Mouse (Mus musculus) retina, postnatal 1 day (tissue): ENCODE measurements around the gene Fras1.

Experiments used
- DNase-seq: peaks from one replicate; pipeline ENCODE4 v3.0.0-alpha.2; 2012

The Fras1 gene

DNA sequence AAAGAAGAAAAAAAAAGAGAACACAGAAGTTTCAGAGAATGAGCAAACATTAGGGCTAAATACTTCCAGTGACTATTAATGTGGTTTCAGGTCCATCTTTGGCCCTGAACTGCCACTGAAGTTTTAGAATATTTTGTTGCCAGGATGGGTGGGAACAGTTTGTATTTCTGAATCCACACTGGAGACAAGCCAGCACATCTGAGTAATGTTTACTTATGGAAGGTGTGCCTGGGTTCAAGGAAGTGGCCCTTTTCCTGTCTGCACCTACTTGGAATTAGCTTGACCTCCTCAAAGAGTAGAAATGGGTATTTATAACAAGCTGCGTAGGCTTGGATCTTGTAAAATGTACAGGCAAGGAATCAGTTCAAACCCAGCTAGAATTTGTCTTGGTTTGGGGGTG is 422.0 kb downstream of the Fras1 start:
- DNase-seq: no peak

DNA sequence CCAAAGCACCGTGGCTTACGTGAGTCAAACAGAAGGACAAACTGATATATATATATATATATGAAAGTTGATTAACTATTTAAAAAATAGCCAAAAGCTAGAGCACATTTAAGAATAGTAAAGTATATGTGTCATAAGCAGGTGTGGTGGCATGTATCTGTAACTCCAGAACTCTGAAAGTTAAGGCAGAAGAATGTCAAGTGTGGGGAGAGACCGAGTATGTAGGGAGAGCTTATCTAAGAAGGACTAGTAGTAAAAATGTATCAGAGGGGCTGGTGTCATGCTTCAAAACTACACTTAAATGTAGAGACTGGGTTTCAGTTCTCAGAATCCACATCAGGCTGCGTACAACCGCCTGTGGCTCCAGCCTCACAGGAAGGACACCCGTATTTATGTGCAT is 423.7 kb downstream of the Fras1 start:
- no peak for DNase-seq

DNA sequence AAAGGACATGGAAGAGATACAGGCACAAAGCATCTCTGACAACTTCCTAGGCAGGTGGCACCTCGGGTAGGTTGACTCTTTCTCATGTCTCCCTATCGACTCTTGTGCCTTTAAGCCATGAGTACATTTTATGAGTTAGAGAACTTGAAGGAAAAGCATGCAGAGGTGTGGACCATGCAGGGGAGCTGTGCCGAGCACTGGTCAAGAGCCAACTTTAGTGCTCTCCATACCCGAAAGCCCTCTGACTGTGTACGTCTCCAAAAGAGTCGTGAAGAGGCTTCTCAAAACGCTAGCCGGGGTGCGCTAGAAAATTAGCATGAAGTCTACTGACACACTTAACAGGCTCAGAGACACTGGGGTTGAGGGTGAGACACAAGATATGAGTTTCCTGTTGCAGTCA is 425.4 kb downstream of the Fras1 start:
- no peak for DNase-seq

DNA sequence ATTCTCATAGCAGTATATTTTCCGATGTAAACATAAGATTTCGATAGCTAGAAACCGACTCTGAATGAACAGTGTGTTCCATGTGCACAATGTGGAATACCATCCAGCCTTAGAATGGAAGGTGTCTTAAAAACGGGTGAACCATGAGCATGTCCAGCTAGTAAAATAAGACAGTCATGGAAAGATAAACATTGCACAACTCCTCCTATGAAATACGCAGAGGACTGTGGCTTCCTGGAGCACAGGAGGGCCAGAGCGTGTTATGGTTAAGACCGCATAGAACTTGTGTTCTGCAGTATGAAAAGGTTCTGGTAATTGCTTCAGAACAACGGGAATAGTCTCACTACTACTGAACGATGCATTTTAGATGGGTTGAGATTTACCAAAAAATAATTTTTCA is 426.2 kb downstream of the Fras1 start:
- DNase-seq: no peak

DNA sequence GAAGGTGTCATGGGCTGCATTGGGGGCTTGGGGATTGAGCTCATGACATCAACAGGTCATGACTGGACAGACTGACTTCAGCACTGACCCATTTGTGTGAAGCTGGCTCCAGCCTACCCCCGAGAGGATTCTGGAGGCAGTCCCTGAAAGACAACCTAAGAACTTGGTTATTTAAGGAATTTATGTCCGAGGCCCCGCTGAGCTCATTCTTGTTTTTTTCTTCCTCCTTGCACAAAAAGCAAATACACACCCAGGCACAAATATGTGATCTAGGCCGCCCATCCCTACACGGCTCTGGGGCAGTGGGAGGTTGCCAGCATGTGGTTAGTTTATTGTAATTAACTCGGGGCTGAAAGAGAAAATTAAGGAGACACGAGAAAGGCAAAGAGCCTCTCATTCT is 428.4 kb downstream of the Fras1 start:
- no peak for DNase-seq

DNA sequence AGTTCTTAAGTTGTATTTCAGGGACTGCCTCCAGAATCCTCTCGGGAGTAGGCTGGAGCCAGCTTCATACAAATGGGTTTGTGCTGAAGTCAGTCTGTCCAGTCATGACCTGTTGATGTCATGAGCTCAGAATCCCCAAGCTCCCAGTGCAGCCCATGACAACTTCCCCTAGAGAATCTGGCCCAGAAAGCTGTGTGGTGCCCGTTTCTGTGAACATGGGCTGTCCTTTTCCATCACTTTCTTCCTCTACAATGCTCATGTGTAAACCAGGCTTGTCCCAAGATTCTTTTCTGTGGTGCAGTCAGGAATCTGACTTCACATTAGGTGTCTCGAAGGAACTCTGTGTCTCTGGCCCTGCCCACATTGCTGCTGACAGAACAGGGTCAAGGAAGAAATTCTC is 429.3 kb downstream of the Fras1 start:
- no peak for DNase-seq

DNA sequence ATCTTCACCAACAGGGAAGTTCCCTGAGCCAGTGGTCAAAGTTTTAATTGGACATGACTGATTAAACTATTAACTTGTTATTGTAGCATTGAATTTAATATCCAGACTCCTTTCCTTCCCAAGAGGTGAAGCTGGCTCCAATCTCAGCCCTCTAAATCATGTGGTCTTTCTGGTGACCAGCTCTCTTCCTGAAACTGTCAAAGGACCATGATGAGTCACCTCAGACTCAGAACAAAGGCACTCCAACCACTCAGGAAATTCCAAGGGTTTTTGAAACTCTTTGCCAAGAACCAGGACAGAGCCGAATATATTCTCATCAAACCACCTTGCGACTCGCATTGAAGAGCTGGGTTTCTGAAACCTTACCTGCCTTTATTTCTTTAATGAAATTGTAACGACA is 430.5 kb downstream of the Fras1 start:
- no peak for DNase-seq

DNA sequence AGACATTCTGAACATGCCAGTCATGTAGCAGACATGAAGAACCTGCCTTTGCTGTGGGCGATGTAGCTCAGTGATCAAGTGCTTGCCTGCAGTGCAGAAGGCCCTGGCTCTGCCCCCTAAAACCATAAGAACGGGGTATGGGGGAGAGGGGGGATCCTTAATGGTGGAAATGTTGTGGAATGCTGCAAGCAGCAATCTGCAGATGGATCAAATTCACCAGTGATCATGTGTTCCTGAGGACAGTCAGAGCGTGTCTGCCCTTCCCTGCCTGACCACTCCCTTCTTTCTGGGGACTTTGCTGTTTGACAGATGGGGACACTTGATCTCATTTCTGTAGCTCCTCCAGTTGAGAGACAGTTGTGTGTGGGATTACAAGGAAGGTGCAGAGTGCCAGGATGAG is 431.1 kb downstream of the Fras1 start:
- no peak for DNase-seq

DNA sequence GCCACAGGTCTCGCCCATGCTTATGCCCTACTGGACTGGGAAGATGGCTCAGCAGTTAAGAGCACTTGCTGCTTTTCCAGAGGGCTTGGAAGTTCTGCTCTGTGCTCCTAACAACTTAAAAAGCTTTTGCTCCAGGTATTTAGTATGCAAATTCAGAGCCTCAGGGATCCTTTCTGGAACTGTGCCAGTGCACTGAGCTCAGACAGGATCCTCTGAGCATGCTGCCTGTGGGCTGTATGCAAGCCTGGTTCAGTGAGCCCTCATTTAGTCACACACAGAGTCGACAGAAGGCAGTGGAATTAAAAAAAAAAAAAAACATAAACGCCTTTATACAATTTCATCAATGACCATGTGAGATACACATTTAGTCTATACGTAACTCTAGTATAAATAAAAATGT is 436.9 kb downstream of the Fras1 start:
- no peak for DNase-seq

DNA sequence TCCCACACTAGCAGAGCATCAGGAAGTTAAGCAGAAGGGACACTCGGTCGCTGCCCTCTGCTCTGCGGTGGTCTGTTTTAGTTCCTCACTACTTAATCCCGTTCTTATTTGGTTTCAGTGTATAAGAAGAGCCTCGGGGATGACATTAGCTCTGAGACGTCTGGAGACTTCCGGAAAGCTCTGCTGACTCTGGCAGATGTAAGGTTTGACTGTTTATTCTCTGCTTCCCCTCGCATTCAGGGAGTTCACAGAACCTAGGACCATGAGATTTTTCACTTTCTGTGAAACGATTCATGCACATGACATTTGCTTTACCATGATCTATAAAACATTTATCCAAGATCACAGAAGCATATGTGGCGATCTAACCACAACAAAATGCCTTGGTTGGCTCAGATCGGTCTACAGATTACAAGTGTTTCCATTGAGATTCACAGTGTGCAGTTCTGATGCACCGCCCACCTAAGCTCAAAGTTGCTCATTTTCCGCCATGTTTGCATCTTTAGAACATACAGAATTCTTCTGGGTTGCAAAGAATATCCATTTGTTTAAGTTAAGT is 451.1 kb downstream of the Fras1 start:
- no peak for DNase-seq

DNA sequence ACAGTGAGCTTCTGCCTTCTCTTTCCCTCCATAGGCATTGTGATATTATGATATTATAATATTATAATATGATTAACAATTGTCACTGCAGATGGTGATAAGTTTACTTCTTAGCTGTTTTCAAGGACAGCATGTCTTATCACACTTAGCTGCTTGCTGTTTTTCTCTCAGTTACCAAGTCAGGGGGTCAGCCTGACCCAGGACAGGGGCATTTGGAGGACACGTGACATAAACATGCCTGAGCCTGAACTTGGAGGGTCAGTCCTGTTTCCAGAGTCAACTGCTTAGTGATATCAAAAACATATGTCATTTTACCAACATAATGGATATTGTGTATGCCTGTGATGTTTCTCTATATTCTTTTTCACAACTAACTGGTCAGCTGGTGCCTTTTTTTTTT is 453.4 kb downstream of the Fras1 start:
- no peak for DNase-seq
